Mouse (Mus musculus): ENCODE results near the gene E4f1. TPM values are rescaled to one million over a fixed set of nuclear protein-coding genes. Genes with fewer than 3 reads are reported as not detected.
A peak's percentile ranks its signal among the peaks of the same experiment; 100 is the strongest.
"Not testable (repeated sequence)": the region's sequence is repeated elsewhere in the genome, so short reads cannot be mapped to it uniquely, and the experiment has no call there.

The E4f1 gene
- polyA plus RNA-seq, 1 experiment from 2014 or later = 23.0 TPM

DNA sequence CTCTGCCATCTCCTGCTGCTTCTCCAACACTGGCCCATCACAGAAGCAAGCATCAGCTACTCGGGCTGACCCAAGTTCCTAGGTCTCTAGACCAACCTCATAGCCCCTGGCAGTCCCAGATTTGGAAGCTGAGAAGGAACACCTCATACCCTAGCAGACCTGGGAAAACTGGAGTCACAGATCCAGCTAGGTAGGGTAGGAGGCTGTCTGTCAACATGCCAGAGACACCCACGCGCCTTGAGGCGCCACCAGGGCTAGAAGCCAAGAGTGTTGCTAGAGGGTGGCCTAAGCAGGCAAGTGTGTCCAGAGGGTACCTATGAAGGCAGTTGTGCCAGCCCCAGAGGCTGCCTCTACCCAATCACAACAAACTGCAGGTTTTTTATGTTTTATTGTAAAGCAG, 26.7 kb downstream of the E4f1 start:
- no peak for ATAC-seq
- 86% methylated on average over 4 of the region's 4 CpGs for WGBS
- Histone ChIP-seq H3K27ac (no peak overlapping the region), H3K9ac (no peak overlapping the region), H3K9me3 (no peaks in the 10 kb centered on the region), H3K36me3 (peaks cover 62% of the 10 kb centered on the region), H3K4me1 (replicated peaks) (no peaks in the 10 kb centered on the region), H3K4me2 (replicated peaks) (no peak overlapping the region), H3K27me3 (replicated peaks) (no peaks in the 10 kb centered on the region), H3K4me3 (replicated peaks) (no peak overlapping the region)

DNA sequence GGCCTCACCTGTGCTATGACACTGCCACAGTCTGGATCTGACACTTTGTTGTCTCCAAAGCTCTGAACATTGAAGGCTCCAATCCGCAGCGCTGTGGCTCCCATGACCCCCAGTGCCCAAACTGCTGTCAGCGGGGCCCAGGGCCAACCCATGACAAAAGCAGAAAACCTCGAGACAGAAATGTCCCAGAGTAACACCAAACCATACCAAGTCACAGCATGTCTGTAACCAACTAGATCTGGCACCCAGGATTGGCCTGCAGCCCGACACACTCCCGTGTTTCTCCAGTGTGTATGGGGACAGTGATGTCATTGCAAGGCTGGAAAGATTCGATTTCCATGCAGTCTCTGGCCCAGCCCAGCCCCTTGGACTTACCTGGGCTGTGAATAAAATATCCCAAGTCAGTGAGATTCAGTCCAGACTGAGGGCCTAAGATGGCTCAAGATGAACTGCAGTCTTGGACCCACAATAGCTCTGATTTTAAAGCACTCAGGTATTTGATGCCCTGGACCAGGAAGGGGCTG, 27.4 kb downstream of the E4f1 start, which contains the start of gene Dnase1l2:
Gene Dnase1l2 (minus strand): TSS at position 474 of the 524 bp plus-strand sequence.
- no peak within 1 kb of the TSS for H3K4me2 ChIP-seq (replicated peaks)
- no peak within 1 kb of the TSS for H3K9ac ChIP-seq
- no peaks in the 10 kb centered on the region for H3K4me1 ChIP-seq (replicated peaks)
- H3K4me3 ChIP-seq (replicated peaks) = no peak within 1 kb of the TSS
- WGBS = 85% methylated on average over 7 of the region's 7 CpGs
- no peak within 1 kb of the TSS for H3K27ac ChIP-seq
- no peaks in the 10 kb centered on the region for H3K27me3 ChIP-seq (replicated peaks)
- H3K9me3 ChIP-seq = no peaks in the 10 kb centered on the region
- no peak for ATAC-seq
- H3K36me3 ChIP-seq = peaks cover 56% of the 10 kb centered on the region

DNA sequence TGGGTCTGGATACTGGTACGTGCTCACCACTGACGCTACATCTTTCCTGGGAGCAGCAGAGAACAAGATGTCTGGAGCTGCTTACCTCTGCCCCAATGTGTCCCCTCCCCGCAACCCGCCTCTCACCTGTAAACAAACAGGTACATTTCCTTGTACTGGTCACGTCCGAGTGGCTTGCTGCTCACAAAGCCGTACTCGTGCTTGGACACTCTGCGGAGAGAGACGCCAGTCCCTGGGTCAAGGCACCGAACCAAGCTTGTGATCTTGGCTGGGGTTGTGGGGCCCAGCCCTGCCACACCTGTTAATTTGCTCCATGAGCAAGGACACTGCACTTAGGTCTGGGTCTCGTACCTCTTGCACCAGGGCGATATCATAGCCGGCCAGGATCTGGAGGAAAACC, 28.0 kb downstream of the E4f1 start:
- no peak overlapping the region for H3K4me2 ChIP-seq (replicated peaks)
- H3K9ac ChIP-seq = no peak overlapping the region

DNA sequence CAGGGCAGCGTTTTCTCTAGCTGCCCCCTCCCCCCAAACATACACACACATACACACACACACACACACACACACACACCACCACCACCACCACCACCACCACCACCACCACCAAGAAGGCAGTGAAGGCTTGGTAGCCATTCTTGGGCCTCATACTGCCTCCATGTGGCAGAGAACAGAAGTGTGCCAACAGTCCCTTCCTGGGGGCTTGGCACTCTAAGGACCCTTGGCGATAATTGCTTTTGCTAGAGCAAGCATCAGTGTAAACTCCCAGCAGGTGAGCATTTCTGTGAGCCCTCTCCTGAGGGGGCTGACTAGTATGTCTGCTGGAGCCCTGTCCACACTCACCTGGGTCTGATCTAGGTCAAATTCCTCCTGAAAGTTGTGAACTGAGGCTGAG, 29.0 kb downstream of the E4f1 start:
- no peak overlapping the region for H3K4me2 ChIP-seq (replicated peaks)
- WGBS = 28% methylated on average over 2 of the region's 2 CpGs

More for the DNA sequence above, 28.0 kb downstream of the E4f1 start:
- Histone ChIP-seq H3K36me3 (peaks cover 54% of the 10 kb centered on the region), H3K4me3 (replicated peaks) (no peak overlapping the region), H3K27me3 (replicated peaks) (no peaks in the 10 kb centered on the region), H3K4me1 (replicated peaks) (no peaks in the 10 kb centered on the region), H3K27ac (no peak overlapping the region), H3K9me3 (no peaks in the 10 kb centered on the region)
- peak; percentile 14; the same call in 1 of the 2 replicates for ATAC-seq
- whole genome bisulfite sequencing = 85% methylated on average over 14 of the region's 14 CpGs

DNA sequence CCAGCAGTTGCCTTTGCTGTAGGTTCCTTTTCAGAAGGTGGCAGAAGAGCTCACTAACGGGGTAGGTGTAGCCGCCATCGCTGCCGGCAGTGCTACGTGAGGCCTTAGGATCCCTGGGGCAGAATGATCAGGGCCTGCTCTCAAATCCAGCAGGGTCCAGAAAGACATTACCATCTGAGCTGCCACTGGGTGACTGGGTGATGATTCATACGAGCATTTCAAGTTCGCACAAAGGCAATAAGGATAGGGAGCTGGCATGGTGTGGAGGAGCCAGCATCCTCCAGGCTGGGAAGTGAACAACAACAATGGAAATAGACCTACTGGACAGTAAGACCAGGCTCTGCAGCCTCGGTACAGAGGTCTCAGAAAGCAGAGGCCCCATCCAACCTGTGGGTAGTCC, 29.7 kb downstream of the E4f1 start:
- 86% methylated on average over 8 of the region's 8 CpGs for WGBS
- H3K4me2 ChIP-seq (replicated peaks) = no peak overlapping the region
- ATAC-seq = no peak
- H3K9me3 ChIP-seq = no peaks in the 10 kb centered on the region
- H3K4me1 ChIP-seq (replicated peaks) = no peaks in the 10 kb centered on the region
- no peak overlapping the region for H3K9ac ChIP-seq
- no peak overlapping the region for H3K27ac ChIP-seq
- H3K27me3 ChIP-seq (replicated peaks) = no peaks in the 10 kb centered on the region
- H3K36me3 ChIP-seq = peaks cover 42% of the 10 kb centered on the region
- H3K4me3 ChIP-seq (replicated peaks) = no peak overlapping the region

More for the DNA sequence above, 29.0 kb downstream of the E4f1 start:
- ATAC-seq = no peak
- Histone ChIP-seq H3K36me3 (peaks cover 47% of the 10 kb centered on the region), H3K9me3 (no peaks in the 10 kb centered on the region), H3K4me3 (replicated peaks) (no peak overlapping the region), H3K27me3 (replicated peaks) (no peaks in the 10 kb centered on the region), H3K4me1 (replicated peaks) (no peaks in the 10 kb centered on the region), H3K9ac (no peak overlapping the region), H3K27ac (no peak overlapping the region)

DNA sequence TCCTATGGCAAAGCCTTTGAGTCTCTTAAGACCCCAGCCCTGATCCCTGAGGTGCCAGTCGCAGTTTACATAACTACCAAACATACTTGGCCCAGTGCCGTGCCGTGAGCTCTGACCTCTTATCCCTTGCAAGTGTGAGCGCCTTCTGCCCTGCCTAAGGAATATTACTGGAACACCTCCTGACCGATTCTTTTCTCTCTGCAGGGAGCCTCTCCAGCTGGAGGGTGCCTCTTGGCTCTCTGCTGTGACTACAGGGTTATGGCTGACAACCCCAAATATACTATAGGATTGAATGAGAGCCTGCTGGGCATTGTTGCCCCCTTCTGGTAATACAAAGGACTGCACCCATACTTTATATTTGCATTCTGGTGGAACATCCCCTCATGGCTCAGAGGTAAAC, 33.1 kb downstream of the E4f1 start:
- ATAC-seq = peak; percentile 48
- no peaks in the 10 kb centered on the region for H3K9me3 ChIP-seq
- no peak overlapping the region for H3K4me2 ChIP-seq (replicated peaks)
- no peak overlapping the region for H3K27ac ChIP-seq
- H3K4me3 ChIP-seq (replicated peaks) = no peak overlapping the region
- H3K27me3 ChIP-seq (replicated peaks) = no peaks in the 10 kb centered on the region
- H3K9ac ChIP-seq = no peak overlapping the region
- WGBS = 75% methylated on average over 5 of the region's 5 CpGs
- H3K4me1 ChIP-seq (replicated peaks) = no peaks in the 10 kb centered on the region
- H3K36me3 ChIP-seq = peaks cover 26% of the 10 kb centered on the region

DNA sequence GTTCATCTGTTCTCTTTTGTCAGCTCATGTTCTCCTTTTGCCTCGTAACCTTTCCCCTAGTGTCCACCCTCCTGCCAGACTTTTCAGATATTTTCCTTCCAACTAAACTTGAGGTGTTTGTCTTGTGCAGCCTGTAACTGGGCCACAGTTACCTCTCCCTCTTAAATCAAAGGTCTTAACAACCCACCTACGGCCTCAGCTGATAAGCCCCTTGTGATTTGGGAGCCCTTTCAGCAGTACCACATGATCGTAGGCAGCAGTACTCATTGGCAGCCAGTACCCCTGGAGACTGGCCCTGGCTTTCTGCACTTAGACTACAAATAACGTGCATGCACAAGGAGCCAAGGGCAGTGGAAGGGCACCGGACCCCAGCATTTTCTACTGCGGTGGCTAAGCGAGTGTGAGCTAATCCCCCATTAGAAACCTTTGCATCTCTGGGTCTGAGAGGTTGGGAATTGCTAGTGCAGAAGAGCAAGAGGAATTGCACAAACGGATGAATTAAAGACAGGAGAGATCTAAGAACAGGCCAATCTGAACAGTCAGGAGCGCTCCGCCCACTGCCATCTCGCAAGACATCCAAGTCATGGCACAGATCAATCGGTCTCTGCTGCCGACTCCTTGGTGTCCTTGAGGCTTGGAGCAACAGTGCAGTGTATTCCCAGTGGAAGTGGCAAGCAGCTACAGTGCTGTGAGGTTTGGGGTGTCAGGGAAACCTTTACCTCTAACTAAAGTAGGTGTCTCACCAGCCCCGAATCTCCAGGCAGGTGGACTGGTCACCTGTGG, 40.7 kb downstream of the E4f1 start:
- 77% methylated on average over 14 of the region's 14 CpGs for WGBS
- Histone ChIP-seq H3K9me3 (no peaks in the 10 kb centered on the region), H3K4me1 (replicated peaks) (0 out of 2 replicates have a peak, but pooled peaks cover 10% of the 10 kb centered on the region), H3K4me2 (replicated peaks) (no peak overlapping the region), H3K4me3 (replicated peaks) (no peak overlapping the region), H3K27ac (no peak overlapping the region), H3K27me3 (replicated peaks) (no peaks in the 10 kb centered on the region), H3K36me3 (peaks cover 13% of the 10 kb centered on the region), H3K9ac (no peak overlapping the region)
- no peak for ATAC-seq

DNA sequence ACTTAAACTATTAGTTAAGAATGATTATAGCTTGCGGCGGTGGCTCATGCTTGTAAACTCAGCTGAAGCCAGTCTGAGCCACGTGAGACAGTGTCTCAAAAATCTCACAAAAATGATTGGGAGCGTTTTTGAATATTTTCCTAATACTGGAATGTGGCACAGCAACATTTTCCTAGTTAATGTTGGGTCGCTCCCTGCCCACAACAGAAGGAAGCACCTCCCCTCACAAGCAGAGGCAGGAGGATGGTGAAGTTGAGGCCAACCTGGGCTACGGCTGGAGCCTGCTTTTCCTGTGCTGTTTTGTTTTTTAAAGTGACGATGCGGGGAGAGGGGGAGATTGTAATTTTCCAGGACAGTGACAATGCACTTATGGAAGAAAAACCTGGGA, 42.9 kb downstream of the E4f1 start:
- peak overlapping the region; percentile 79 for H3K4me3 ChIP-seq (replicated peaks)
- peaks cover 23% of the 10 kb centered on the region for H3K36me3 ChIP-seq
- H3K9ac ChIP-seq = peak overlapping the region; percentile 94
- 0 out of 2 replicates have a peak, but pooled peaks cover 10% of the 10 kb centered on the region for H3K4me1 ChIP-seq (replicated peaks)
- H3K9me3 ChIP-seq = no peaks in the 10 kb centered on the region
- peak overlapping the region; percentile 67 for H3K4me2 ChIP-seq (replicated peaks)
- H3K27ac ChIP-seq = peak overlapping the region; percentile 97
- ATAC-seq = peak; percentile 11; the same call in 1 of the 2 replicates
- 2% methylated on average over 8 of the region's 8 CpGs for WGBS
- no peaks in the 10 kb centered on the region for H3K27me3 ChIP-seq (replicated peaks)

DNA sequence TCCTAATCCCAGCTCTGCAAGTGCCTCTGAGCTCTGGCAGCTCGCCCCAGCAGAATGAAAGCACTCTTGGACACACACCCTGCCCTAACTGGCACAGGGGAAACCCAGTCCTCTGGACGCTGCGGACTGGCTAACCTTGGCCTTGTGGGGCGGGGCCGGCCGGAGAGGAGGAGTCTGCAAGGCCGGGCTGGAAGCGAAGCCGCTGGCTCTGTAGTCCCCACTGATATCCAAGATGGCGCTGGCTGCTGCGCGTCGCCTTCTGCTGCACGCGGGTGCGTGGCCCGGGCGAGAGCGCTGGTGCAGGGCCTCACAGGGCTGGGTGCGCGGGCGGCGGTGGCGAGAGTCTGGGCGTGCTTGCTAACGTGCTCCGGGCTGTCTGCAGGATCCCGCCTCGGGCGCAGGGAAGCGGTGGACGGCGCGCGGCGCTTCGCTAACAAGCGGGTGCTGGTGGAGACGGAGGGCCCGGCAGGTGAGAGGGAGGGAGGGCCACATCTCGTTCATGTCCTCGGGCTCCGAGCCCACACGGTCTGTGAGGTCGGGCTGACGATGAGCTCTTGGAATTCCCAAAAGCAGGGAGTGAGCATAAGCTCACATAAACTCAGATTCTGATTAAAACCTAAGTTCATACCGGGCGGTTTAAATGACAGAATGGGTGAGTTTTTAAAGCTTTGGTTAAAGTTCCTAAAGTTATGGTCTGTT, 43.5 kb downstream of the E4f1 start, which contains the start of gene Eci1:
Gene Eci1 (plus strand): TSS at position 171 of the 699 bp plus-strand sequence.
- H3K9ac ChIP-seq = peak within 1 kb of the TSS; percentile 94

DNA sequence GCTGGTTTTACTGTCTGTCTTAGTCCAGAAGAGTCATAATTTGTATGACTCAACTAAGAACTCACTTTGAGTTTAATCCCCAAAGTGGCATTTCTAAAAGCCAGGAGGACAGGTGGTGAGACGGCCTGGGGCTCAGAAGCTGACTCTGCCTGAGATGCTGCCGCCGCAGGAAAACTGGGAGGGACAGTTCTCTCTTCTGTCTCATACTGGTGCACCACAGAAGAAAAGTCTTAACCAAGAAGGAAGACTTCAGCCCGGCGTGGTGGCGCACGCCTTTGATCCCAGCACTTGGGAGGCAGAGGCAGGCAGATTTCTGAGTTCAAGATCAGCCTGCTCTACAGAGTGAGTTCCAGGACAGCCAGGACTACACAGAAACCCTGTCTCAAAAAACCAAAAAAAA, 44.2 kb downstream of the E4f1 start:
- Histone ChIP-seq H3K4me3 (replicated peaks) (no peak overlapping the region), H3K27ac (peak overlapping the region; percentile 97), H3K27me3 (replicated peaks) (no peaks in the 10 kb centered on the region), H3K4me2 (replicated peaks) (peak overlapping the region; percentile 67; the same call in 1 of the 2 replicates), H3K36me3 (peaks cover 36% of the 10 kb centered on the region), H3K9ac (no peak overlapping the region), H3K9me3 (no peaks in the 10 kb centered on the region), H3K4me1 (replicated peaks) (0 out of 2 replicates have a peak, but pooled peaks cover 10% of the 10 kb centered on the region)
- WGBS = 84% methylated on average over 7 of the region's 7 CpGs
- peak; percentile 0; the same call in 1 of the 2 replicates for ATAC-seq

More for the DNA sequence above, 43.5 kb downstream of the E4f1 start, which contains the start of gene Eci1:
- Histone ChIP-seq H3K9me3 (no peaks in the 10 kb centered on the region), H3K4me3 (replicated peaks) (peak within 1 kb of the TSS; percentile 79), H3K27me3 (replicated peaks) (no peaks in the 10 kb centered on the region), H3K4me1 (replicated peaks) (0 out of 2 replicates have a peak, but pooled peaks cover 10% of the 10 kb centered on the region), H3K27ac (peak within 1 kb of the TSS; percentile 97), H3K36me3 (peaks cover 28% of the 10 kb centered on the region), H3K4me2 (replicated peaks) (peak within 1 kb of the TSS; percentile 67)
- under 1% methylated on average over 48 of the region's 48 CpGs for WGBS
- ATAC-seq = peak; percentile 98

DNA sequence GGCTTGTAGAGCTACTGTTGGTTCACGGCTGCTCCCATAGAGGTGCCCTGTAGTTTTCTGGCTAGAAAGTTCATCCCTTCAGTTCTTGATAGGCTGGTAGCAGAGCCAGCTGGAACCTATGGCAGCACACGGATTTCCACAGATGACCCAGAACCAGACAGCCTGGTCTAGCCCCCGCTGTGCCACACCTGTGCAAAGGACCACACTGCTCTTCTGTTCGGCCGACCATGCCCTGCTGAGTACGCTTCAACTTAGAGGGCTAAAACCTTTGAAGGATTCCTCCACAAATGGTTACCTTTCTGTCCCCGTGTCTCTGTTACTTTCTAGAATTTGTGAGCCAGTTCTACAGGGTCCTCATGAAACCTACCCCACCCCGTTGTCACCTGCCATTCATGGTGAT, 44.8 kb downstream of the E4f1 start:
- H3K4me1 ChIP-seq (replicated peaks); H3K4me3 ChIP-seq (replicated peaks); H3K4me2 ChIP-seq (replicated peaks); H3K27ac ChIP-seq; H3K9ac ChIP-seq; ATAC-seq; H3K9me3 ChIP-seq; H3K27me3 ChIP-seq (replicated peaks): not testable (repeated sequence)
- WGBS = 88% methylated on average over 6 of the region's 8 CpGs
- H3K36me3 ChIP-seq = peaks cover 41% of the 10 kb centered on the region

DNA sequence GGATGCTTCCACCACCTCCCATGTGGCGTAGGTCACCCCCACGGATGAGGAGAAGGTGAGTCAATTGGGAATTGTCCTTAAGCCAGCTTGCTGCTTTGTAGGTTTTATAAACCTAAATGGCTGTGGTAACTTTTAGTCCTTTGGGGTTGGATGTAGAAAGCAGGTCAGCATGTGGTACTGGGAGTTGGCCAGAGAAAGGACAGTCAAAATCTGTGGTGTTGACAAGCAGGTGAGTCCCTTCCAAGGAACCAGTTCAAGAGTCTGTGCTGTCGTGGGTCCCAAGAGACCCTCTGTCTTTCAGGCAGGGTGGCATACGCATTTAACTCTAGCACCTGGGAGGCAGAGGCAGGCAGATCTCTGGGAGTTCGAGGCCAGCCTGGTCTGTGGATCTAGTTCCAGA, 45.6 kb downstream of the E4f1 start:
- ATAC-seq = no peak
- WGBS = 95% methylated on average over 5 of the region's 5 CpGs
- peaks cover 50% of the 10 kb centered on the region for H3K36me3 ChIP-seq
- H3K4me3 ChIP-seq (replicated peaks) = no peak overlapping the region
- H3K27ac ChIP-seq = no peak overlapping the region
- H3K27me3 ChIP-seq (replicated peaks) = no peaks in the 10 kb centered on the region
- H3K9ac ChIP-seq = no peak overlapping the region
- H3K9me3 ChIP-seq = no peaks in the 10 kb centered on the region
- 0 out of 2 replicates have a peak, but pooled peaks cover 10% of the 10 kb centered on the region for H3K4me1 ChIP-seq (replicated peaks)
- no peak overlapping the region for H3K4me2 ChIP-seq (replicated peaks)

Data from intestine, embryonic 15.5 days (tissue).